Mouse (Mus musculus): ENCODE measurements at regions not wholly inside any gene's neighbourhood (a gene's known extent, or its start where the extent isn't known, plus 50 kb on each side); places are given as distances from the start of the nearest gene placed in this dataset.

GRCm38 (mm10) chrX:77190863-77191262 is 319.9 kb upstream of the Tbl1x start:
- CTCF ChIA-PET: no interaction called here
- POLR2A ChIA-PET: no interaction called here

- ChIA-PET POLR2A (no interaction called here), CTCF (no interaction called here)
Observed at GRCm38 (mm10) chrX:77208726-77209125, 302.1 kb upstream of the Tbl1x start.

GRCm38 (mm10) chrX:77219355-77219754 is 291.5 kb upstream of the Tbl1x start:
- POLR2A ChIA-PET: interaction anchor here in 1 of 4 experiments (0.6 kb wide), 1 partner anchor 248 kb away, joined by 3 read pairs; no protein-coding TSS in a partner anchor
- CTCF ChIA-PET: no interaction called here

Data from embryonic stem cell, embryonic (primary cell).